Mouse (Mus musculus): ENCODE measurements around the gene Ttc30a1.

DNA sequence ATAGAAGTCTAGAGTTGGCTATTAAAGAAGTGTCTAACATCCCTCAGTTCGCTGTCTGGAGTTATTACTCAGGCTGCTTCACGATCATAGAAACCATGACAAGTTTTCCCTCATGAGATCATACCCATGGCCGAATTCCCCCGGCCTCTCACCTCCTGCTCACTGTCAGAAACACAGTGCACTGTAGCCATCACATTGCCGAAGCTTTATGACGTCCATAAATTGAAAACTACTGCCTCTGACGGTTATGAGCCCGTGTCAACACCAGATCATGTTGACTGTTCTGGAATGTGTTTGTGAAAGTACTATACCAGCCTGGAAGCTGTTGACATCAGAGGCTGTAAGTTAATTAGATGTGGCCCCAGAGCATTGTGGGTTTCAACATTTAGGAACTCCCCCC lies 31.1 kb downstream of the Ttc30a1 start:
- TF ChIP-seq EP300 (IDR thresholded peaks at IDR 0.05; ENCODE audit: low read depth) (no peak), CTCF (IDR thresholded peaks at IDR 0.05; ENCODE audit: low read depth) (no peak)

Data from liver, postnatal 0 days (tissue).